Mouse (Mus musculus): ENCODE measurements around the gene Nupl1.

The Nupl1 gene

GRCm38 (mm10) chr14:60152373-60152772, 98.9 kb downstream of the Nupl1 start:
- DNase-seq (ENCODE audit: low spot score in 2 of 2): no peak

DNA sequence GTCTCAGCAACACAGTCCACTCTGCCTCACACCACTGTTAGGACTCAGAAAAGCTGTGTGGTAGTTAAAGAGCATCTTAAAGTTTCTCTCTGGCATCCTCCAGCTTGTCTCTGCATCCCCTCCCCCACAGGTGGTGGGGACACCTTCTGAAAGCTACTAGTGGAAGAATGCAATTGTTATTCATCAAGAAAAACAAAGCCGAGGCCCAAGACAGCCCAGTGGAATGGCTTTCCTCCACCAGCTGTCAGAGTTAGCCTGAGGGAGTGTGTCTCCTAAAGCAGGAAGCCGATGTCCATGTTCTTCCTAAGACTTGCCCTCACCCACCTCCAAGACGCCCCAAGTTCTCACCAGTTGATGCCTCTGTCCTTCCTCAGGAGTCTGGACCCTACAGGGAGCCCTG, 102.3 kb downstream of the Nupl1 start:
- no peak for DNase-seq (ENCODE audit: low spot score in 2 of 2)

- DNase-seq (ENCODE audit: low spot score in 2 of 2): no peak
Observed at GRCm38 (mm10) chr14:60143234-60143633, 108.0 kb downstream of the Nupl1 start.

DNA sequence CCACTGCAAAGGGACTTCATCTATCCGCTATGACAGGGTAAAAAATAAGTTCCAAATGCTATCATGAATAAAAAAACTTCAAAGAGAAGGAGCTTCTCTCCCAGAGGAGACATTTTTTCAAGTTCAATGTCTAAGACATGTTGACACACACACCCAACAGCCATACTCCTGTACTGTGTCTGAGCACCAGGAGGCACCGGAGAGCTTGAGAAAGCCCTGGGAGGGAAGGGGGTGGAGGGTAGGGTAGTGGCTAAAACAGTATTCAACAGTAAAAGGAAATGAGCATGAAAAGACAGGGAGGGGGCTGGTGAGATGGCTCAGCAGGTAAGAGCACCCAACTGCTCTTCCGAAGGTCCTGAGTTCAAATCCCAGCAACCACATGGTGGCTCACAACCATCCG, 112.9 kb downstream of the Nupl1 start:
- DNase-seq (ENCODE audit: low spot score in 2 of 2): no peak

DNA sequence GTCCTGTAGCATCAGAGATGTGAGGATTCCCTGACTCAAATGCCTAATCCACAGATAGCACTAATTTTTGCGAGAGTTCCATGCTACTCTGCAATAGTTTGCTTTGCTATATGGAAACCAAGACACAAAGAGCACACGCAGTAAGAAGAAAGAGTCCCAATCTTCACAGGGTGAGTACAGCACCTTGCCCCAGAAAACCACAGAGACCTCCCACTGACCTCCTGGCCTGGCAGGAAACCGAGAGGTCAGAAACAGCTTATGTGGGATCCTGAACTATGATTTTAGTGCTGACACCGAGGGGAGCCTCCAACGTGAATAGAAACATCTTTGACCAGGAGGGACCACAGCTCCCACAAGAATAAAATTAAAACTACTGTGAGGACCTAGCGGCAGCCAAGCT, 113.4 kb downstream of the Nupl1 start:
- DNase-seq (ENCODE audit: low spot score in 2 of 2): no peak

DNA sequence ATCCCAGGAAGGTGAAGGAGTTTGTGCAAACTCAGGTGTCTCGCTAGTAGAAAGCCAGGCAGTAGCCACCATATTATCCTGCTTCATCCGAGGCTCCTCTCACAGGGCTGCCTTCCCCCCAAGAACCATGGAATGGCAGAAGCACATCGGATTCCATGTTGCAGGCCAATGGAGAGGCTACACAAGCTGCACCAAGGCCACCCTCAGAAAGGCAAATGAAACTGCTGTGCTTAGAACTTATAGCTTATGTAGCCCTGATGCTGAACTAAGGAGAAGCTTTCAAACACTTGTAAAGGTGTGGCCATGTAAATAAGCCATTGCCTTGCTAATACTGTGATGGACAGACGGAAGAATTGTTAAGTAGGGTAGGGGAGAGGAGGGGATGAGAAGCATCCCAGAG, 115.4 kb downstream of the Nupl1 start:
- DNase-seq (ENCODE audit: low spot score in 2 of 2): no peak

DNA sequence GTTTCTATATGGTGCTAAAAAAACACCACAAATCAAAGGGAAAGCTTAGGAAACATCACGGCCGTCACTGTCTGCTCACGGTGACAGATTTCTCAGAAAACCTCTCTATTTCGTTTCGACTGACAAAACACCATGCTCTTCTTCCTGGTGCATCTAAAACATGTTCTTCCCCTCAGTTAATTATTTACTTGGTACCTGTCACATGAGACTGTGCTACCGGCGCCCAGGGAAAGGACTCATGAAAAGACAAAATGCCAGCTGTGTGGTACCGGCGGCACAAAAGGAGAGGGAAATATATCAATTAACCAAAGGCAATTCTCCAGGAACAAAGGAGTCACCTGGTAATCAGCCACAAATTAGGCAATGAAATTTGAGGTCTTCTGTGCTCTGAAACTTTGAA, 116.5 kb downstream of the Nupl1 start:
- no peak for DNase-seq (ENCODE audit: low spot score in 2 of 2)
